Mouse (Mus musculus) megakaryocyte, embryonic 14.5 days (primary cell): ENCODE results near the gene Syt6.

Experiments used
- FLI1 ChIP-seq: IDR thresholded peaks from 2 replicates; pipeline ENCODE4 v1.6.1; 2012; ENCODE audit warnings: low read length, inconsistent platforms, mixed read lengths
- GATA1 ChIP-seq: IDR thresholded peaks from 3 replicates; pipeline ENCODE4 v1.6.1; 2012; ENCODE audit warnings: mixed read lengths, low read length, inconsistent platforms, borderline replicate concordance

GRCm38 (mm10) chr3:103649716-103650115 lies 74.7 kb downstream of the Syt6 start:
- no peak for TF ChIP-seq GATA1
- TF ChIP-seq FLI1, result no peak
